ENCODE assay signal across 7 mouse cellular contexts in genomic region chr6:37398943-37399342, GRCm38 (mm10). TPM values are rescaled to one million over a fixed set of nuclear protein-coding genes. Genes with fewer than 3 reads are reported as not detected.
A peak's percentile ranks its signal among the peaks of the same experiment; 100 is the strongest.
DNase-seq lines count a peak whose midpoint lies in the region; ATAC-seq lines count a peak whose summit lies in the region.

No protein-coding gene starts in this region.

- no peak overlapping the region for H3K27ac ChIP-seq in liver, embryonic 12.5 days
- H3K27ac ChIP-seq in midbrain, embryonic 10.5 days (replicated peaks): no peak overlapping the region
- H3K27ac ChIP-seq in hindbrain, embryonic 13.5 days: no peak overlapping the region

- 0 out of 2 replicates have a peak overlapping the region, but pooled peaks have one; percentile 14 for H3K4me2 ChIP-seq in liver, embryonic 12.5 days
- no peak overlapping the region for H3K4me2 ChIP-seq in hindbrain, embryonic 13.5 days

- no peaks in the 10 kb centered on the region for H3K9me3 ChIP-seq in liver, embryonic 12.5 days (replicated peaks)
- no peaks in the 10 kb centered on the region for H3K9me3 ChIP-seq in midbrain, embryonic 10.5 days (replicated peaks)
- H3K9me3 ChIP-seq in hindbrain, embryonic 13.5 days: no peaks in the 10 kb centered on the region

- peak; percentile 33; the same call in 1 of the 2 replicates for ATAC-seq in liver, embryonic 12.5 days
- ATAC-seq in hindbrain, embryonic 13.5 days (ENCODE audit: low FRiP score): no peak

- H3K36me3 ChIP-seq in liver, embryonic 12.5 days: no peaks in the 10 kb centered on the region
- no peaks in the 10 kb centered on the region for H3K36me3 ChIP-seq in midbrain, embryonic 10.5 days
- H3K36me3 ChIP-seq in hindbrain, embryonic 13.5 days: no peaks in the 10 kb centered on the region

- peaks cover 55% of the 10 kb centered on the region for H3K4me1 ChIP-seq in liver, embryonic 12.5 days
- peaks cover 15% of the 10 kb centered on the region for H3K4me1 ChIP-seq in midbrain, embryonic 10.5 days
- H3K4me1 ChIP-seq in hindbrain, embryonic 13.5 days (replicated peaks): 0 out of 2 replicates have a peak, but pooled peaks cover under 1% of the 10 kb centered on the region

- 61% methylated on average over 10 of the region's 10 CpGs for WGBS in liver, embryonic 12.5 days (ENCODE audit: insufficient replicate concordance)
- WGBS in midbrain, embryonic 10.5 days: 87% methylated on average over 10 of the region's 10 CpGs
- 76% methylated on average over 10 of the region's 10 CpGs for WGBS in hindbrain, embryonic 13.5 days

- H3K27me3 ChIP-seq in liver, embryonic 12.5 days (replicated peaks): no peaks in the 10 kb centered on the region
- no peaks in the 10 kb centered on the region for H3K27me3 ChIP-seq in midbrain, embryonic 10.5 days (ENCODE audit: low read depth, poor library complexity, severe bottlenecking)
- no peaks in the 10 kb centered on the region for H3K27me3 ChIP-seq in hindbrain, embryonic 13.5 days

- H3K9ac ChIP-seq in liver, embryonic 12.5 days: no peak overlapping the region
- H3K9ac ChIP-seq in hindbrain, embryonic 13.5 days: no peak overlapping the region

- DNase-seq in urinary bladder, postnatal 14 days (ENCODE audit: low spot score): peak; percentile 63
- no peak for DNase-seq in urinary bladder, adult 2 months (ENCODE audit: low spot score)
- DNase-seq in heart, adult 8-10 months (ENCODE audit: low spot score): peak; percentile 64
- no peak for DNase-seq in spleen, postnatal 14 days (ENCODE audit: low spot score in 2 of 2)
- DNase-seq in midbrain, embryonic 10.5 days (ENCODE audit: low spot score): no peak

- no peak overlapping the region for H3K4me3 ChIP-seq in liver, embryonic 12.5 days
- H3K4me3 ChIP-seq in midbrain, embryonic 10.5 days: no peak overlapping the region
- no peak overlapping the region for H3K4me3 ChIP-seq in hindbrain, embryonic 13.5 days

RNA-seq across cellular contexts. Expression of gene Creb3l2, which starts 43.0 kb away (rescaled TPM):
- polyA plus RNA-seq in urinary bladder, adult 2 months (2012; rRNA removed): 35.0 and 42.5 TPM in 2 replicates
- 10 to 100 TPM; 21.8 to 23.8 (median 23.2) TPM for total RNA-seq in heart, adult 8-10 months (2022)
- 5.0 and 5.1 TPM in 2 replicates for polyA plus RNA-seq in liver, embryonic 12.5 days (2016; fragmentation: Nextera tagmentation; extraction: Ambion mirVana)
- 5.2 and 6.1 TPM in 2 replicates for polyA plus RNA-seq in midbrain, embryonic 10.5 days (2016; fragmentation: Nextera tagmentation; extraction: Ambion mirVana)
- 4.1 and 4.6 TPM in 2 replicates for polyA plus RNA-seq in hindbrain, embryonic 13.5 days (2015; fragmentation: Nextera tagmentation; extraction: Ambion mirVana)

Comparison
In these comparisons a context has a peak if more than half of its experiments do, and no peak if none do; other contexts are left out.
1. DNase-seq: peak in urinary bladder, postnatal 14 days (single experiment) and heart, adult 8-10 months (single experiment); none in urinary bladder, adult 2 months (single experiment), spleen, postnatal 14 days (0 of 2) and midbrain, embryonic 10.5 days (single experiment).